In genomic region chr5:49988015-49988798, GRCm38 (mm10) we compare ENCODE assay signal across 20 mouse cellular contexts.
DNase-seq lines count a peak whose midpoint lies in the region; ATAC-seq lines count a peak whose summit lies in the region.
"Had no signal": no experiment of that assay in that cellular context is flagged by ENCODE, and none has a peak within 500 bp of the region (broad histone marks: within the 10 kb centered on the region; RNA-seq: fewer than 3 reads in every experiment).

No protein-coding gene starts in this region.

- H3K4me2 ChIP-seq in forebrain, embryonic 11.5 days (ENCODE audit: low read depth, low read length, severe bottlenecking): no peak overlapping the region
- H3K4me2 ChIP-seq: hindbrain, embryonic 15.5 days; liver, embryonic 12.5 days had no signal

- peak; percentile 51 for ATAC-seq in forebrain, embryonic 11.5 days (replicated peaks; ENCODE audit: low FRiP score)
- ATAC-seq in CD4-positive, CD25-positive, alpha-beta regulatory T cell, adult 4 months: no peak
- ATAC-seq: liver, embryonic 12.5 days; lung, postnatal 0 days had no signal

- WGBS in forebrain, embryonic 11.5 days: 82% methylated on average over 10 of the region's 10 CpGs
- WGBS in forebrain, embryonic 10.5 days: 89% methylated on average over 10 of the region's 10 CpGs

- no peaks in the 10 kb centered on the region for H3K27me3 ChIP-seq in forebrain, embryonic 11.5 days (ENCODE audit: control insufficient read depth, insufficient read depth, low read length)
- H3K27me3 ChIP-seq in forebrain, embryonic 10.5 days (ENCODE audit: poor library complexity, severe bottlenecking): no peaks in the 10 kb centered on the region
- H3K27me3 ChIP-seq: CH12.LX; hindbrain, embryonic 15.5 days; liver, embryonic 12.5 days had no signal

- peaks cover 2% of the 10 kb centered on the region; the same call in 1 of the 2 replicates for H3K36me3 ChIP-seq in forebrain, embryonic 11.5 days (ENCODE audit: control insufficient read depth, insufficient read depth, low read length)
- peaks cover 98% of the 10 kb centered on the region for H3K36me3 ChIP-seq in forebrain, embryonic 10.5 days (replicated peaks)

- H3K9me3 ChIP-seq in forebrain, embryonic 11.5 days (ENCODE audit: control insufficient read depth, low read length): no peaks in the 10 kb centered on the region
- H3K9me3 ChIP-seq in forebrain, embryonic 10.5 days: no peaks in the 10 kb centered on the region
- H3K9me3 ChIP-seq: hindbrain, embryonic 15.5 days; limb, embryonic 10.5 days; liver, embryonic 12.5 days had no signal

- 0 out of 2 replicates have a peak overlapping the region, but pooled peaks have one; percentile 12 for H3K27ac ChIP-seq in forebrain, embryonic 11.5 days (ENCODE audit: low read depth, low read length)
- H3K27ac ChIP-seq in forebrain, embryonic 10.5 days: no peak overlapping the region
- H3K27ac ChIP-seq: gastrocnemius, adult 2 months; heart, adult 2 months; hindbrain, embryonic 15.5 days; limb, embryonic 10.5 days; liver, embryonic 12.5 days had no signal

- DNase-seq in forebrain, embryonic 11.5 days (ENCODE audit: low spot score): no peak
- DNase-seq in forebrain, embryonic 10.5 days (ENCODE audit: extremely low spot score, low spot score): no peak
- DNase-seq in layer of hippocampus, adult 9-11 months: peak; percentile 45
- no peak for DNase-seq in layer of hippocampus, postnatal 10 days (ENCODE audit: low spot score in 2 of 2)
- DNase-seq in brain, adult 2 months (ENCODE audit: low read depth, low spot score): peak; percentile 72
- DNase-seq in right cerebral cortex, adult 2 months (ENCODE audit: low spot score in 2 of 2): peak; percentile 44 to 47
- DNase-seq in kidney, adult 9 months: no peak
- DNase-seq: adrenal gland, postnatal 10 days; cerebellum, adult 9-10 months; embryo, embryonic 11 days; gastrocnemius, adult 2 months; heart, adult 2 months; kidney, adult 18-20 months; kidney, postnatal 4 days had no signal

- H3K4me3 ChIP-seq in forebrain, embryonic 11.5 days (ENCODE audit: low read depth, low read length): no peak overlapping the region
- H3K4me3 ChIP-seq in forebrain, embryonic 10.5 days: no peak overlapping the region
- H3K4me3 ChIP-seq: gastrocnemius, adult 2 months; heart, adult 2 months; hindbrain, embryonic 15.5 days; limb, embryonic 10.5 days; liver, embryonic 12.5 days had no signal

- H3K9ac ChIP-seq in forebrain, embryonic 11.5 days (ENCODE audit: low read length): no peak overlapping the region
- H3K9ac ChIP-seq: hindbrain, embryonic 15.5 days; liver, embryonic 12.5 days had no signal

- H3K4me1 ChIP-seq in forebrain, embryonic 11.5 days (replicated peaks; ENCODE audit: control insufficient read depth, insufficient read depth, low read length): 0 out of 2 replicates have a peak, but pooled peaks cover 2% of the 10 kb centered on the region
- H3K4me1 ChIP-seq in forebrain, embryonic 10.5 days: no peaks in the 10 kb centered on the region
- H3K4me1 ChIP-seq: limb, embryonic 10.5 days had no signal

Comparison
In these comparisons a context has a peak if more than half of its experiments do, and no peak if none do; other contexts are left out.
1. DNase-seq: peak in layer of hippocampus, adult 9-11 months (single experiment), brain, adult 2 months (single experiment) and right cerebral cortex, adult 2 months (2 of 2); none in forebrain, embryonic 11.5 days (single experiment), forebrain, embryonic 10.5 days (single experiment), layer of hippocampus, postnatal 10 days (0 of 2) and kidney, adult 9 months (single experiment).